Mouse (Mus musculus) heart, embryonic 16.5 days (tissue): Measurements from ENCODE around the gene Ippk. TPM values are rescaled to one million over a fixed set of nuclear protein-coding genes. Genes with fewer than 3 reads are reported as not detected.

ENCODE experiments used
- ATAC-seq: fragments of 200-750 bp; cut with Nextera tagmentation; replicated peaks from 2 replicates; pipeline ENCODE4 v1.8.0; 2017; ENCODE audit warnings: moderate number of reproducible peaks; ENCODE audit not compliant: insufficient read depth, low FRiP score; ENCODE audit errors: extremely low read depth
- H3K27ac ChIP-seq: fragments of 300-500 bp; sonication (generic); 2 replicates; pipeline ENCODE4 v1.5.1; 2014; ENCODE audit warnings: mild to moderate bottlenecking, low read length, control low read depth, moderate library complexity
- H3K27me3 ChIP-seq: fragments of 300-500 bp; sonication (generic); 2 replicates; pipeline ENCODE4 v1.6.1; 2014; ENCODE audit warnings: low read length, mixed read lengths; ENCODE audit not compliant: control insufficient read depth, insufficient read depth
- H3K36me3 ChIP-seq: fragments of 300-500 bp; sonication (generic); 2 replicates; pipeline ENCODE4 v1.6.1; 2014; ENCODE audit not compliant: control insufficient read depth, insufficient read depth
- H3K4me1 ChIP-seq: fragments of 300-500 bp; sonication (generic); 2 replicates; pipeline ENCODE4 v1.6.1; 2014; ENCODE audit warnings: low read length, mixed read lengths; ENCODE audit not compliant: control insufficient read depth, insufficient read depth
- H3K4me2 ChIP-seq: fragments of 300-500 bp; sonication (generic); 2 replicates; pipeline ENCODE4 v1.6.1; 2014; ENCODE audit warnings: low read depth, mild to moderate bottlenecking, control low read depth, low read length
- H3K4me3 ChIP-seq: fragments of 300-500 bp; sonication (generic); 2 replicates; pipeline ENCODE4 v1.5.1; 2014; ENCODE audit warnings: mild to moderate bottlenecking, control low read depth, low read length
- H3K9ac ChIP-seq: fragments of 300-500 bp; sonication (generic); 2 replicates; pipeline ENCODE4 v1.6.1; 2014; ENCODE audit warnings: low read length, control low read depth
- H3K9me3 ChIP-seq: fragments of 300-500 bp; sonication (generic); replicated peaks from 2 replicates; pipeline ENCODE4 v1.6.1; 2016; ENCODE audit warnings: low read length; ENCODE audit not compliant: control insufficient read depth
- WGBS: fragments of 180-500 bp; shearing (Covaris S2); extraction: QIAGEN DNeasy Blood & Tissue Kit; methylation state at CpG from one replicate; pipeline ENCODE4 v1.1.7; 2014; 5-methylcytosine and 5-hydroxymethylcytosine counted together
- polyA plus RNA-seq: library from polyadenylated mRNA; unstranded; fragments of >200 nt; fragmentation: Nextera tagmentation; extraction: Ambion mirVana; gene quantifications from 2 replicates; pipeline ENCODE4 v1.2.1, GENCODE M21; 2015

Ippk gene
- polyA plus RNA-seq, 1 experiment from 2014 or later, result 11.8 TPM

DNA sequence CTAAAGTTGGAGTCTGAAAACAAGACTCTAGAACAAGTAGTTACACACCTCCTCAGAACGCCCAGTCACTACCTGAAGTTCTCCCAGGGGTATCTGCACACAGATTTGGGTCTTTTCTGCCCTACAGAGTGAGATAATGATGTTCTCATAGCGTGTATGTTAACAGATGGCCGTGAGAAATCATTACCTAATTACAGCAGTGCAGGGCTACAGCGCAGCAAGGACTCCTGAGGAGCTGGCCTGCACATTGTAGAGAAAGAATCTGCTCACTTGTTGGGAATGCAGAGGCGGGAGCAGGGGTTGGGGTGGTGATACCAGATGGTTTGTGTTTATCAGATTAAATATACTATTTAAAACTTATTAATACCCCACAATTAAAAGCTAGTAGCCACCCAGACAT lies 59.5 kb downstream of the Ippk start:
- Histone ChIP-seq H3K4me2 (no peak overlapping the region), H3K4me3 (no peak overlapping the region), H3K4me1 (peaks cover 14% of the 10 kb centered on the region), H3K9ac (no peak overlapping the region), H3K27me3 (no peaks in the 10 kb centered on the region), H3K27ac (peak overlapping the region; percentile 72), H3K9me3 (no peaks in the 10 kb centered on the region), H3K36me3 (no peaks in the 10 kb centered on the region)
- ATAC-seq, result no peak
- 46% methylated on average over 5 of the region's 5 CpGs for WGBS

DNA sequence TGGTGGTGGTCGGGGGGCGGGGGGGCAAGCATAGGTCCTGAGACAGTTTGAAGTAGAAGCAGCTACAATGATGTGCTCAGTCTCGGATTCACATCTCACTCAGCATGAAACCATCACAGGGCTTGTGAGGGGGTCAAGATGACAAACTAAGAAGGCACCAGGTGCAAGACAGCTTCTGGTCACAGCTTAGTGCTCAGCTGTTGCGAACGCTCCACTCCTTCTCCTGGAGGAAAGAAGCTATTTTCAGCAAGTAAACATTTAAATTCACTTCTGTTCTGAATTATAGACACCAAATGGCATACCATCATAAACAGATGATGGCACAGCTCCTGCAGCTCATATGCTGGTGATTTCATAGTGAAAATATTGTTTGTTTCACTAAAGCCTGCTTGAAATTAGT lies 64.3 kb downstream of the Ippk start:
- Histone ChIP-seq H3K9me3 (no peaks in the 10 kb centered on the region), H3K36me3 (no peaks in the 10 kb centered on the region), H3K27ac (no peak overlapping the region), H3K9ac (no peak overlapping the region), H3K4me1 (peaks cover 2% of the 10 kb centered on the region; the same call in 1 of the 2 replicates), H3K4me3 (no peak overlapping the region), H3K27me3 (no peaks in the 10 kb centered on the region), H3K4me2 (no peak overlapping the region)
- ATAC-seq, result no peak
- WGBS, result 87% methylated on average over 5 of the region's 5 CpGs

DNA sequence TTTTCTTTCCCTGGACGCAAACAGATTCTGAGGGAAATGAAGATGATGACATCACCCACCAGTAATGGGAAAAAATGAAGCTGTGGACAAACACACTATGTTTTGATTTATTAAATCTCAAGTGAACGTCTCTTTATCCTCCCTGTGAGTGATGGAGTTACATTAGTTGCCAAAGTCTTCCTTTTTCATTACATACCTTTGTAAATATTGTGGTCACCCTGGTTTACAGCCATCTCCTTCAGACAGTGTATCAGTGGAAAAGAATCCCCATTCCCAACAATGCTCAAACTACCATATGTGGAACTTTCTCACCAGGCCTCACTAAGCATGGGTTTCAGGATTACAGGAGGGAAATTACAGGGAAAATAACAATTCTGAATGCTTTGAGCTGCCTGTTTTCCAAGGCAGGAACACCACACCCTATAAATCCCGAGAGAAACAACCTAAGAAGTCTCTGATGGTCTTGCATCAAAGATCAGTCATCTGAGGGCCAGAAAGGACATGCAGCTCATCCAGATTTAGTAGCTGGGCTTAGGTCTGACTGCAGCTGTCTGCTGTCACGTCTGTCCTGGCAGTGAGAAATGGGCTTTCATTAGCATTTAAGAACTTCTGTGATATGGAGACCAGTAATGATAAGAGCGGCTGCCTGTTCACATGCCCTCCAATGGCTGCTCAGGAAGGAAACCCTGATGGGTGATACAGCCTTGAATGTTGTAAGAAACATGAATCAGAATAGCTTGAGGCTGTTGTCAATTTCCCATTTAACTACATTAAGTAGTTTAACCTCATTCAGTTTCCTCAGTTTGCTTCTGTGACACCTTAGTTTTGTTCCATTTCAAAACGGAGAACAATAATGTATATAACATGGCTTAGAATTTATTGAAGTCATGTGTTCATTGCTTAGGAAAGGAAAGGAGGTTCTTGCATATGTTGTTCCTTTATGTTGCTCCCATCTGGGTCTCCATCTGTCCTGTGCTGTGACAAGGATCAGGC lies 71.6 kb downstream of the Ippk start, which contains the start of gene Tes3-ps:
Gene Tes3-ps, plus strand, starts transcription at position 943 of the 993 bp plus-strand sequence.
- WGBS, result 40% methylated on average over 6 of the region's 6 CpGs
- Histone ChIP-seq H3K27ac (peak within 1 kb of the TSS; percentile 59; the same call in 1 of the 2 replicates), H3K4me1 (peaks cover 13% of the 10 kb centered on the region), H3K9me3 (no peaks in the 10 kb centered on the region), H3K27me3 (no peaks in the 10 kb centered on the region), H3K4me2 (no peak within 1 kb of the TSS), H3K9ac (no peak within 1 kb of the TSS), H3K36me3 (no peaks in the 10 kb centered on the region), H3K4me3 (no peak within 1 kb of the TSS)
- ATAC-seq, result no peak; the same call in 1 of the 2 replicates

DNA sequence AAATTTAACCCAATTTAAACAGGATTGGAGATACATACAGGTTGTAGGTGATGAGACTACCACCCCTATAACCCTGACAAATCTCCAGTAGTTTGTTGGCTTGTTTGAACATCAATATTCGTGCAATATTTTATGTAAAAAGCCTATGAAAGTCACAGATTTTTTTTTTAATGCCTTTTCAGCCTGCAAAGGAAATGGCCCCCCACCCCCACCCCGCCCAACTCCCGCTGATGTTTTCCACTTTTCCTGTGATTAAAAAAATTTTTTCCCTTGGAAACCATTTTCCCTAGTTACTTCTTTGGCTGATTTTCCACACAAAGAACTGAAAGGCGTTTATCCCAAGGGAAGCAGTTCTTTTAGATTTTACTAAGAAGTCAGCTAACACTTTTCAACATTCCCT lies 83.5 kb downstream of the Ippk start, which contains the start of gene Ecm2:
Gene Ecm2, plus strand, starts transcription at position 301 of the 400 bp plus-strand sequence.
- no peaks in the 10 kb centered on the region for H3K4me1 ChIP-seq
- H3K9ac ChIP-seq, result no peak within 1 kb of the TSS
- no peaks in the 10 kb centered on the region for H3K27me3 ChIP-seq

DNA sequence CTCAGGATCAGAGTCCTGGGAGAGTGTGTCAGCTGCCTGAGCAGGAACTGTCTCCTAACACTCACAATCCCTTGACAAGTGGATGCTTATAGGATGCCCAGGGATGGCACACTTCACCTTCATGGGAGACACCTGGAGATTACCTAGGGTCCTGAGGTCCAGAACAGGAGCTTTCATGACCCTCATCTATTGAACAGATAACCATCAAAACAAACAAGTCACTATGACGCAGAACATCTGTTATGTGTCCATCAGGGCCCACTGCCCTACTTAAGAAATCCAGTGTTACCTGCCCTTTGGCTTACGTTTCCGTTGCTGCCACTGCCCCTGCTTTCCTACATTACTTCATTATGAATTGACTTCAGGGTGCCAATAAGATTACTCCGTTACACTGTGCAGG lies 84.7 kb downstream of the Ippk start:
- no peak for ATAC-seq
- H3K4me2 ChIP-seq, result peak overlapping the region; percentile 47
- WGBS, result 71% methylated on average over 4 of the region's 4 CpGs
- no peak overlapping the region for H3K27ac ChIP-seq
- peak overlapping the region; percentile 18 for H3K4me3 ChIP-seq
- H3K27me3 ChIP-seq, result no peaks in the 10 kb centered on the region
- H3K9me3 ChIP-seq, result no peaks in the 10 kb centered on the region
- H3K36me3 ChIP-seq, result no peaks in the 10 kb centered on the region
- no peak overlapping the region for H3K9ac ChIP-seq
- no peaks in the 10 kb centered on the region for H3K4me1 ChIP-seq

More for the DNA sequence above, 83.5 kb downstream of the Ippk start, which contains the start of gene Ecm2:
- Histone ChIP-seq H3K36me3 (no peaks in the 10 kb centered on the region), H3K4me3 (peak within 1 kb of the TSS; percentile 18), H3K9me3 (no peaks in the 10 kb centered on the region), H3K4me2 (peak within 1 kb of the TSS; percentile 47), H3K27ac (peak within 1 kb of the TSS; percentile 14; the same call in 1 of the 2 replicates)
- no peak for ATAC-seq
- 61% methylated on average over 4 of the region's 4 CpGs for WGBS

DNA sequence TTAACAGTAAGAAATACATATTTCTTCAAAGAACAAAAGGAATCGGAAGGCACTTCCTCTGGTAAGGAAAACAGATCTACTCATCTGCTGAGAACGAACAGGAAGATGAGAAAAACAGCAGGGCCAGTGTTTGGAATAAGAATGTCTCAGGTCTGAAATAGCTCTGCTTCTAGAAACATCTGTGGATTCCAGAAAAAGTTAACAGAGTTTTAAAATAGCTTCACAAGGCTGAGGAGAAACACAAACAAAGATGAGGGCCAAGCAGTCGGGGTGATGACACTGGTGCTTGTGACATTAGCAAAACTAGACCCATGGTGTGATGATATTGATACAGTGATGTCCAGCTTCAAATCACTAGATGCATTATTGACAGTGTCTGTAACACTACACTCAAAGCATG lies 86.1 kb downstream of the Ippk start:
- H3K4me1 ChIP-seq, result no peaks in the 10 kb centered on the region
- H3K27ac ChIP-seq, result no peak overlapping the region
- H3K27me3 ChIP-seq, result no peaks in the 10 kb centered on the region
- no peak overlapping the region for H3K4me2 ChIP-seq
- no peaks in the 10 kb centered on the region for H3K36me3 ChIP-seq
- H3K9ac ChIP-seq, result no peak overlapping the region
- ATAC-seq, result no peak
- WGBS, result 49% methylated on average over 3 of the region's 3 CpGs
- H3K4me3 ChIP-seq, result no peak overlapping the region
- no peaks in the 10 kb centered on the region for H3K9me3 ChIP-seq

Other genes starting within 250 kb of the Ippk start
- 78.8 and 84.5 TPM in 2 replicates for gene Ninj1, start 233.8 kb upstream of the Ippk start, polyA plus RNA-seq
- gene Card19, start 205.2 kb upstream of the Ippk start, polyA plus RNA-seq, result 143 and 144 TPM in 2 replicates
- gene Susd3, start 172.5 kb upstream of the Ippk start, polyA plus RNA-seq, result 1.4 and 1.8 TPM in 2 replicates
- gene Fgd3, start 100.9 kb upstream of the Ippk start, polyA plus RNA-seq, result 0.22 and 0.29 TPM in 2 replicates
- gene Bicd2, start 79.7 kb upstream of the Ippk start, polyA plus RNA-seq, result 55.9 and 59.8 TPM in 2 replicates
- 0.74 and 1.1 TPM in 2 replicates for gene Tes3-ps, start 72.1 kb downstream of the Ippk start, polyA plus RNA-seq
- gene Ecm2, start 83.6 kb downstream of the Ippk start, polyA plus RNA-seq, result 5.0 and 5.8 TPM in 2 replicates
- gene Aspn, start 123.2 kb downstream of the Ippk start, polyA plus RNA-seq, result 32.2 and 45.0 TPM in 2 replicates
- 0.74 and 1.3 TPM in 2 replicates for gene Omd, start 161.2 kb downstream of the Ippk start, polyA plus RNA-seq
- 49.8 and 53.8 TPM in 2 replicates for gene Ogn, start 186.8 kb downstream of the Ippk start, polyA plus RNA-seq
- 25.5 and 28.1 TPM in 2 replicates for gene Cenpp, start 231.5 kb downstream of the Ippk start, polyA plus RNA-seq
- 11.5 TPM in 2 replicates for gene Nol8, start 231.8 kb downstream of the Ippk start, polyA plus RNA-seq